Mouse (Mus musculus) hindbrain, embryonic 11.5 days (tissue): ENCODE results near the gene Pomp. TPM values are rescaled to one million over a fixed set of nuclear protein-coding genes. Genes with fewer than 3 reads are reported as not detected.

Experiments used
- ATAC-seq: fragments of 200-750 bp; cut with Nextera tagmentation; 2 replicates; pipeline ENCODE4 v1.8.0; 2017; ENCODE audit warnings: mild to moderate bottlenecking, moderate TSS enrichment, moderate library complexity; ENCODE audit not compliant: low FRiP score
- DNase-seq: peaks from one replicate; pipeline ENCODE4 v3.0.0-alpha.2; 2015; ENCODE audit warnings: low spot score
- H3K27ac ChIP-seq: fragments of 300-500 bp; sonication (generic); 2 replicates; pipeline ENCODE4 v1.5.1; 2014; ENCODE audit warnings: mild to moderate bottlenecking, low read depth, low read length
- H3K27me3 ChIP-seq: fragments of 300-500 bp; sonication (generic); 2 replicates; pipeline ENCODE4 v1.6.1; 2014; ENCODE audit warnings: mild to moderate bottlenecking, low read length, moderate library complexity, mixed read lengths; ENCODE audit not compliant: control insufficient read depth, insufficient read depth
- H3K36me3 ChIP-seq: fragments of 300-500 bp; sonication (generic); 2 replicates; pipeline ENCODE4 v1.6.1; 2014; ENCODE audit warnings: mild to moderate bottlenecking, low read length, moderate library complexity, mixed read lengths; ENCODE audit not compliant: control insufficient read depth, insufficient read depth
- H3K4me1 ChIP-seq: fragments of 300-500 bp; sonication (generic); replicated peaks from 2 replicates; pipeline ENCODE4 v1.6.1; 2014; ENCODE audit warnings: low read length, mixed read lengths; ENCODE audit not compliant: control insufficient read depth, insufficient read depth
- H3K4me2 ChIP-seq: fragments of 300-500 bp; sonication (generic); replicated peaks from 2 replicates; pipeline ENCODE4 v1.6.1; 2014; ENCODE audit warnings: mild to moderate bottlenecking, low read depth, low read length
- H3K4me3 ChIP-seq: fragments of 300-500 bp; sonication (generic); 2 replicates; pipeline ENCODE4 v1.5.1; 2014; ENCODE audit warnings: low read depth, low read length
- H3K9ac ChIP-seq: fragments of 300-500 bp; sonication (generic); 2 replicates; pipeline ENCODE4 v1.6.1; 2014; ENCODE audit warnings: low read depth, low read length
- H3K9me3 ChIP-seq: fragments of 300-500 bp; sonication (generic); 2 replicates; pipeline ENCODE4 v1.6.1; 2016; ENCODE audit warnings: low read length; ENCODE audit not compliant: control insufficient read depth
- WGBS: fragments of 180-500 bp; shearing (Covaris S2); extraction: QIAGEN DNeasy Blood & Tissue Kit; methylation state at CpG from one replicate; pipeline ENCODE4 v1.1.7; 2014; 5-methylcytosine and 5-hydroxymethylcytosine counted together
- polyA plus RNA-seq: library from polyadenylated mRNA; unstranded; fragments of >200 nt; fragmentation: Nextera tagmentation; extraction: Ambion mirVana; gene quantifications from 2 replicates; pipeline ENCODE4 v1.2.1, GENCODE M21; 2014

Gene Pomp
- polyA plus RNA-seq, 1 experiment from 2014 or later: 546 TPM

DNA sequence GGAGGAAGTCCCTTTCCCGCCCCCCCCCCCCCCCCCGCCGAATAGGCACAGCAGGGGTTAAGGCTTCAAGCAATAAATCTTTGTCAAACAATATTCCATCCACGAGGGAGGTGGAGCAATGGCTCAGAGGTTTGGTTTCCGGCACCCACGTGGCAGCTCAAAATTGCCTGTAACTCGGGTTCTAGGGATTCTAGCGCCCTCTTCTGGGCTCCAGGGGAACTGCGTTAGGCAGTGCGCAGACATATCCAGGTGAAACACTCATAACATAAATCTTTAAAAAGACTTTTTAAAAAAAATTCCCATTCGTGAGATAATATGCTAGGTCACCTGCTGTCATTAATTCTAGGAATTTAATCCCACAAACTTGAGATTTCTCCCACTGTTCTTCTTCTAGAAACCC, 46.9 kb downstream of the Pomp start:
- Histone ChIP-seq H3K9me3 (no peaks in the 10 kb centered on the region), H3K27ac (no peak overlapping the region), H3K4me3 (no peak overlapping the region), H3K4me1 (no peaks in the 10 kb centered on the region), H3K27me3 (no peaks in the 10 kb centered on the region), H3K4me2 (no peak overlapping the region), H3K9ac (no peak overlapping the region), H3K36me3 (no peaks in the 10 kb centered on the region)
- WGBS: 58% methylated on average over 9 of the region's 11 CpGs
- DNase-seq (no peak), ATAC-seq (no peak)

GRCm38 (mm10) chr5:147907851-147908250, 47.6 kb downstream of the Pomp start:
- Histone ChIP-seq H3K9me3 (no peaks in the 10 kb centered on the region), H3K4me3 (no peak overlapping the region), H3K36me3 (no peaks in the 10 kb centered on the region), H3K4me2 (no peak overlapping the region), H3K27me3 (no peaks in the 10 kb centered on the region), H3K27ac (no peak overlapping the region), H3K4me1 (no peaks in the 10 kb centered on the region), H3K9ac (no peak overlapping the region)
- ATAC-seq (no peak), DNase-seq (no peak)
- 88% methylated on average over 8 of the region's 8 CpGs for WGBS

DNA sequence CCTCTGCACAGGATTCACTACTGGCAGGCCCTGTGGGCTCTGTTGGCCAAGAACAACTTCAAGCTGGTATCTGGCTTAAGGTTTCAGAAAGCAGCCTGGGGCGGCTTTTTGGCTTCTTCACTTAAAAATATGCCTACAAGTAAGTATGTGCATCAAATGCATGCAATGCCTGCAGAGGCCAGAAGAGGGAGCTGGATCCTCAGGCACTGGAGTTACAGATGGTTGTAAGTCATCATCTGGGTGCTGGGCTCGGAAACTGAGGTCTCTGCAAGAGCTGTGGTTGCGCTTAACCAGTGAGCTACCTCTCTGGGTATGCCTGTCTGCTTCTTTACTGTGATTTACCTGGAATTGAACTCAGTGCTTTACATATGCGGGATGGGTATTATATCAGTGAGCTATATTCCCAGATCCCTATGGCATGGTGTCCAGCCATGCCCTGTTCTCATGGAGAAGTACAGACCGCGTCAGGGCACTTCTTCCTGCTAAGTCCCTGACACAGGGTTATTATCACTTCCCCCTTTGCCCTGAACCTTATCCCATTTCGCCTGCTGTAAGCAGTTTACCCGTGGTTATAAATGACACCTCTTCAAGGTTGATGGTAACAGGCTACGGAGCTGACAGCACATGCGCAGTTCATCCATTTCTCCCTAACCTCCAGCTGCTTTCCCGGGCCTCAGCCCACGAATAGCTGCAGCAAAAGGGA, 50.7 kb downstream of the Pomp start:
- no peak for DNase-seq
- no peaks in the 10 kb centered on the region for H3K27me3 ChIP-seq
- no peak overlapping the region for H3K9ac ChIP-seq
- H3K4me2 ChIP-seq: no peak overlapping the region
- no peak overlapping the region for H3K4me3 ChIP-seq
- H3K36me3 ChIP-seq: no peaks in the 10 kb centered on the region
- 86% methylated on average over 12 of the region's 12 CpGs for WGBS
- H3K27ac ChIP-seq: no peak overlapping the region
- H3K4me1 ChIP-seq: no peaks in the 10 kb centered on the region
- no peak for ATAC-seq
- H3K9me3 ChIP-seq: no peaks in the 10 kb centered on the region

DNA sequence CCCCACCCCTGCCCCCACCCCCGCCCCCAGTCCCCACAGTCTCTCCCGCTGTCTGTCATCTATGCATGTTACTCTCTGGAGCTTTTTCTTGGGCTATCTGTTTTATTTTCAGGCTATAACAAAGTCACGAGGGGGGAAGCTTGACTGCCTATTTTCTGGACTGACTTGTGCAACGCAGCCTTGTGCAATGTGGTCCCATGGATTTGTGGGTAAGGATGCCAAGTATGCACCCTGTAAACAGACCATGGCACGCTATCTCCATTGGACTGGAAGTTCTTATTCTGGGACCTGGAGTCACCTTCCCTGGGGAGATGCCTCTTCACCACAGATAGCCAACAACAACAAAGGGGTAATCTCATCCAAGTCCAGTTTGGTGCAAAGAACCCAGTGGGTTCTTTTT, 51.5 kb downstream of the Pomp start:
- no peak overlapping the region for H3K4me3 ChIP-seq
- H3K36me3 ChIP-seq: no peaks in the 10 kb centered on the region
- WGBS: 86% methylated on average over 5 of the region's 5 CpGs
- H3K4me2 ChIP-seq: no peak overlapping the region
- DNase-seq (no peak), ATAC-seq (no peak)
- no peak overlapping the region for H3K27ac ChIP-seq
- H3K4me1 ChIP-seq: no peaks in the 10 kb centered on the region
- no peak overlapping the region for H3K9ac ChIP-seq
- H3K27me3 ChIP-seq: no peaks in the 10 kb centered on the region
- no peaks in the 10 kb centered on the region for H3K9me3 ChIP-seq

- H3K4me3 ChIP-seq: no peak overlapping the region
- no peak overlapping the region for H3K27ac ChIP-seq
- H3K36me3 ChIP-seq: no peaks in the 10 kb centered on the region
- H3K9ac ChIP-seq: no peak overlapping the region
- ATAC-seq: no peak
- no peaks in the 10 kb centered on the region for H3K9me3 ChIP-seq
- no peaks in the 10 kb centered on the region for H3K27me3 ChIP-seq
- no peak overlapping the region for H3K4me2 ChIP-seq
- no peak for DNase-seq
- WGBS: 43% methylated on average over 14 of the region's 14 CpGs
- no peaks in the 10 kb centered on the region for H3K4me1 ChIP-seq
Measured at GRCm38 (mm10) chr5:147913241-147913842, 53.1 kb downstream of the Pomp start.

- no peak overlapping the region for H3K4me2 ChIP-seq
- no peaks in the 10 kb centered on the region for H3K27me3 ChIP-seq
- 52% methylated on average over 6 of the region's 6 CpGs for WGBS
- H3K27ac ChIP-seq: no peak overlapping the region
- H3K9me3 ChIP-seq: no peaks in the 10 kb centered on the region
- H3K4me1 ChIP-seq: no peaks in the 10 kb centered on the region
- no peaks in the 10 kb centered on the region for H3K36me3 ChIP-seq
- H3K9ac ChIP-seq: no peak overlapping the region
- H3K4me3 ChIP-seq: no peak overlapping the region
- ATAC-seq: no peak
- DNase-seq: no peak
Measured at GRCm38 (mm10) chr5:147915038-147915566, 54.8 kb downstream of the Pomp start.

- 91% methylated on average over 9 of the region's 9 CpGs for WGBS
- H3K4me1 ChIP-seq: no peaks in the 10 kb centered on the region
- H3K9me3 ChIP-seq: no peaks in the 10 kb centered on the region
- DNase-seq: no peak
- H3K9ac ChIP-seq: no peak overlapping the region
- no peak overlapping the region for H3K4me3 ChIP-seq
- H3K27ac ChIP-seq: no peak overlapping the region
- no peak overlapping the region for H3K4me2 ChIP-seq
- no peaks in the 10 kb centered on the region for H3K27me3 ChIP-seq
- ATAC-seq: no peak
- H3K36me3 ChIP-seq: no peaks in the 10 kb centered on the region
Measured at GRCm38 (mm10) chr5:147916171-147916570, 55.9 kb downstream of the Pomp start.

DNA sequence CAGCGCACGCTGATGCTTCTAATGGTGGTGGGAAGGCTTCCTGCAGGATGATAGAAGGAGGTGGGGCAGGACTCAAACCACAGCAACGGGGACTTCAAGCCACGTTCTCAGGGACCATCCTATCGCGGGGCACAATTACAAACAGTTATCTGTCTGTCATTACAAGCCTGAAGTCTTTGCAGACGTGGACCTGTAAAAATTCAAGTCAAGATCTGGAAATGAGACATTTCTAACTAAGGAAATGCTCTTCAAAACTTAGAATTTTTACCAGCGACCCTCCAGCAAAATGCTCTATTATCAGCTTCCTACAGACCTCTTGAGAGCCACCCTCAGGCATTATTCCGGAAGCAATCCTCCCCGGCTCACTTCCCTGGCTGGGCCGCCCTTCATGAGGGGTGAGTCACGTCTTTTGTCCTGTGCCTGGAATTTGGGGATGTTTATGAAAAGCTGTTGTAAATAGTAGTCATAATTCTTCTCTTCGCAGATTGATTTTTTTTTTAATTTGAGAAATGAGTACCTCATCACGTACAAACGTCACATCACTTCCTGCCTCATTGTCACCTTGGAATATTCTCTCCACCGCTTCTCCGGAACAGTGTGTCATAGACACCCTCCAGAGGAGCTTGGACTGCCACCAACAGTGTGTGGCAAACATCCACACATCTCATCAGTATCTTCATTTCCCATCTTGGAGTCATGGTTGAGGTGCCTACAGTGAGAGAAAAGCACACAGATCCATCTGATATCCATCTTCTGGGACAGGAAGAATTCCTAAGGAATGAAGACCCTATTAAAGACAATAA, 58.0 kb downstream of the Pomp start:
- ATAC-seq: no peak
- Histone ChIP-seq H3K4me1 (no peaks in the 10 kb centered on the region), H3K4me2 (no peak overlapping the region), H3K4me3 (no peak overlapping the region), H3K36me3 (no peaks in the 10 kb centered on the region), H3K9me3 (no peaks in the 10 kb centered on the region), H3K27me3 (no peaks in the 10 kb centered on the region), H3K9ac (no peak overlapping the region), H3K27ac (no peak overlapping the region)
- DNase-seq: no peak
- WGBS: 80% methylated on average over 17 of the region's 17 CpGs
